Mouse (Mus musculus) liver, embryonic 14.5 days (tissue): ENCODE results near the gene Ctsd. TPM values are rescaled to one million over a fixed set of nuclear protein-coding genes. Genes with fewer than 3 reads are reported as not detected.

ENCODE experiments used
- ATAC-seq: fragments of 200-750 bp; cut with Nextera tagmentation; 2 replicates; pipeline ENCODE4 v1.8.0; 2017; ENCODE audit warnings: moderate number of reproducible peaks, mild to moderate bottlenecking, moderate library complexity; ENCODE audit not compliant: insufficient read depth
- DNase-seq, 3 experiments: peaks; one replicate each; pipeline ENCODE4 v3.0.0-alpha.2; 2012 to 2013; ENCODE audit warnings: low read depth in 3 of 3, low spot score in 3 of 3
- H3K27ac ChIP-seq: fragments of 300-500 bp; sonication (generic); 2 replicates; pipeline ENCODE4 v1.5.1; 2014; ENCODE audit warnings: moderate library complexity, mild to moderate bottlenecking, control low read depth, inconsistent platforms
- H3K27me3 ChIP-seq: fragments of 300-500 bp; sonication (generic); 2 replicates; pipeline ENCODE4 v1.6.1; 2014; ENCODE audit warnings: mild to moderate bottlenecking, low read length, moderate library complexity; ENCODE audit not compliant: control insufficient read depth, insufficient read depth
- H3K36me3 ChIP-seq: fragments of 300-500 bp; sonication (generic); replicated peaks from 2 replicates; pipeline ENCODE4 v1.6.1; 2014; ENCODE audit warnings: low read depth; ENCODE audit not compliant: control insufficient read depth, insufficient read depth
- H3K4me1 ChIP-seq, 2 experiments: fragments of 200-500 bp in 1 of 2; fragments of 300-500 bp in 1 of 2; sonication (generic) in 1 of 2; replicated peaks; 2 replicates each; pipeline ENCODE4 v1.6.1; 2012 to 2014; ENCODE audit warnings: antibody characterized with exemption in 1 of 2, inconsistent platforms in 1 of 2, low read length in 1 of 2; ENCODE audit not compliant: control insufficient read depth in 2 of 2, insufficient read depth in 2 of 2
- H3K4me2 ChIP-seq: fragments of 300-500 bp; sonication (generic); 2 replicates; pipeline ENCODE4 v1.6.1; 2014; ENCODE audit warnings: low read depth, mild to moderate bottlenecking, control low read depth, moderate library complexity
- H3K4me3 ChIP-seq, 2 experiments: fragments of 200-500 bp in 1 of 2; fragments of 300-500 bp in 1 of 2; sonication (generic) in 1 of 2; 2 replicates each; pipeline ENCODE4 v1.5.1; 2012 to 2014; ENCODE audit warnings: low read depth in 2 of 2, low read length in 2 of 2, mild to moderate bottlenecking in 2 of 2, control low read depth in 1 of 2, inconsistent platforms in 1 of 2, moderate library complexity in 1 of 2; ENCODE audit not compliant: insufficient read depth in 1 of 2
- H3K9ac ChIP-seq: fragments of 300-500 bp; sonication (generic); replicated peaks from 2 replicates; pipeline ENCODE4 v1.6.1; 2014; ENCODE audit warnings: mild to moderate bottlenecking, control low read depth, moderate library complexity
- H3K9me3 ChIP-seq: fragments of 300-500 bp; sonication (generic); 2 replicates; pipeline ENCODE4 v1.6.1; 2016; ENCODE audit warnings: low read length, mixed read lengths; ENCODE audit not compliant: control insufficient read depth
- CTCF ChIP-seq: IDR thresholded peaks from 2 replicates; pipeline ENCODE4 v1.5.1; 2016; ENCODE audit warnings: antibody characterized with exemption, low read depth, control low read depth
- EP300 ChIP-seq: IDR thresholded peaks from 2 replicates; pipeline ENCODE4 v1.6.1; 2016; ENCODE audit warnings: antibody characterized with exemption, low read depth
- WGBS: fragments of 180-500 bp; shearing (Covaris S2); extraction: QIAGEN DNeasy Blood & Tissue Kit; methylation state at CpG from one replicate; pipeline ENCODE4 v1.1.7; 2014; ENCODE audit not compliant: insufficient replicate concordance; 5-methylcytosine and 5-hydroxymethylcytosine counted together
- polyA plus RNA-seq, 2 experiments: library from polyadenylated mRNA; depleted of rRNA in 1 of 2; stranded (reverse) in 1 of 2; unstranded in 1 of 2; fragments of >200 nt; fragmentation: Nextera tagmentation in 1 of 2; extraction: Ambion mirVana in 1 of 2; gene quantifications; 2 replicates each; pipeline versions ENCODE4 v1.2.1 to v1.2.3; 2012 to 2014

The Ctsd gene
- polyA plus RNA-seq, 2 experiments, result 180 to 324 TPM

DNA sequence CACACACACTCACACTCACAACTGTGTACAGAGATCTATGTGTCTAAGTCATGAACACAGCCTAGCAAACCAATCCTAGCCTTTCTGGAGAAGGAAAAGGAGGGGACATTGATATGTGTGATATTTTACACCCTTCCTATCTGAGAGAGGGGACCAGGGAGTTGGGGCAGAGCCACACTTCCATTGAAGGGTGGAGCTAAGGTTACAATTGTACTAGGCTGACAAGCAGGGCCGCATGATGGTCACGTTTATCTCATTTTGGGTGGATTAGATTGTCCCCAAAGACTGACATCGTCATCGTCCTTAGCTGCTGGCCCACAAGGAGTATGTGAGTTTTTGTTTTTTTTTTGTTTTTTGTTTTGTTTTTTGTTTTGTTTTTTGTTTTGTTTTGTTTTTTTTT lies 56.6 kb downstream of the Ctsd start:
- TF ChIP-seq CTCF (no peak), EP300 (no peak)
- ATAC-seq (peak; percentile 46; the same call in 1 of the 2 replicates), DNase-seq (no peak)
- Histone ChIP-seq H3K9ac (no peak overlapping the region), H3K9me3 (no peaks in the 10 kb centered on the region), H3K4me3 (no peak overlapping the region), H3K27ac (no peak overlapping the region), H3K27me3 (no peaks in the 10 kb centered on the region), H3K36me3 (no peaks in the 10 kb centered on the region), H3K4me2 (no peak overlapping the region), H3K4me1 (peaks cover 12 to 18% of the 10 kb centered on the region in 2 experiments)
- WGBS, result 17% methylated on average over 4 of the region's 4 CpGs

GRCm38 (mm10) chr7:142330271-142330724 lies 57.5 kb downstream of the Ctsd start:
- DNase-seq, result no peak
- H3K9me3 ChIP-seq, result no peaks in the 10 kb centered on the region
- WGBS, result 44% methylated on average over 9 of the region's 9 CpGs
- no peaks in the 10 kb centered on the region for H3K27me3 ChIP-seq
- TF ChIP-seq EP300 (peak; percentile 39), CTCF (no peak)
- peak; percentile 69 for ATAC-seq
- no peak overlapping the region for H3K27ac ChIP-seq
- no peaks in the 10 kb centered on the region for H3K36me3 ChIP-seq
- no peak overlapping the region for H3K4me3 ChIP-seq
- H3K4me2 ChIP-seq, result no peak overlapping the region
- H3K4me1 ChIP-seq, result peaks cover 12 to 18% of the 10 kb centered on the region in 2 experiments
- H3K9ac ChIP-seq, result no peak overlapping the region

GRCm38 (mm10) chr7:142328507-142328906 lies 59.3 kb downstream of the Ctsd start:
- no peak overlapping the region for H3K4me2 ChIP-seq
- ATAC-seq (no peak), DNase-seq (no peak)
- 64% methylated on average over 3 of the region's 3 CpGs for WGBS
- TF ChIP-seq CTCF (no peak), EP300 (no peak)
- H3K27me3 ChIP-seq, result no peaks in the 10 kb centered on the region
- H3K9me3 ChIP-seq, result no peaks in the 10 kb centered on the region
- no peaks in the 10 kb centered on the region for H3K36me3 ChIP-seq
- H3K4me3 ChIP-seq, result no peak overlapping the region
- no peak overlapping the region for H3K9ac ChIP-seq
- no peak overlapping the region for H3K27ac ChIP-seq
- H3K4me1 ChIP-seq, result peaks cover 7 to 10% of the 10 kb centered on the region in 2 experiments

DNA sequence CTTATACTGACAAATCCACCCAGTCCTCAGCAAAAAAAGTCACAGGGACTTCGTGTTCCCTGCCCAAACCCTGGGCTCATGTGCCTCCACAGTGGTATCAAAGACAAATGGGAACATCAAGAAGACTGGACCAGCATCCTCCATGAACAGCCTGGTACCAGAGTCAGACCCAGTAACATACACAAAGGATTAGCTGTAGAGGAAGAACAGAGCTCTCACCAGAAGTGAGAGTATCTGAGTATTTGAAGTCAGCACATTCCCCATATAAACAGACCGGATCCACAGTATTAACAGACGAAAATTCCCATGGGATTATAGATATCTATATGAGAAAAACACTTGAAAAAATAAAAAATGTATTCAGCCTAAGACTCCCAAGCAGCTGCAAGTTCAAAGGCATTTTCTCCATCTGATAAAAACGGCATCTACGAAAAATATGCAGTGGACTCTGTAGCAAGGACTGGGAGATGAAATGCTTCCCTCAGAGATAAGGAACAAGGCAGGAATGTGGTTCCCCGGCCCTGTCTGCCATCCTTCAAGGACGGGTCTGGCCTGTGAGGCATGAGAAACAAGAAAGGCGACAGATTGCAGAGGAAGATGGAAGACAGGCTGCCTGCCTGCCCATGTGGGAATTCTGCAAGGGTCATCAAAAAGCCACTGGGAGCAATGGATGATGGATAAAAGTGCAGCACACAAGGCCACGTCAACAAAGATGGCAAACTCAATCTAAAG lies 61.0 kb downstream of the Ctsd start:
- H3K9me3 ChIP-seq, result no peaks in the 10 kb centered on the region
- TF ChIP-seq CTCF (no peak), EP300 (no peak)
- ATAC-seq, result no peak
- no peak overlapping the region for H3K27ac ChIP-seq
- H3K36me3 ChIP-seq, result no peaks in the 10 kb centered on the region
- no peak for DNase-seq
- H3K4me1 ChIP-seq, result peaks cover 7 to 10% of the 10 kb centered on the region in 2 experiments
- no peak overlapping the region for H3K4me2 ChIP-seq
- no peak overlapping the region for H3K4me3 ChIP-seq
- WGBS, result 41% methylated on average over 9 of the region's 9 CpGs
- no peak overlapping the region for H3K9ac ChIP-seq
- H3K27me3 ChIP-seq, result no peaks in the 10 kb centered on the region

Other genes with a start within 250 kb of the Ctsd start
- gene Gm45337, start 243.4 kb downstream of the Ctsd start, polyA plus RNA-seq (2012; rRNA removed), result not detected in 2 replicates
- not detected in 2 replicates for gene Gm45337, start 243.4 kb downstream of the Ctsd start, polyA plus RNA-seq (2014; fragmentation: Nextera tagmentation; extraction: Ambion mirVana)
- not detected in 2 replicates for gene Gm29735, start 230.9 kb downstream of the Ctsd start, polyA plus RNA-seq (2012; rRNA removed)
- not detected in 2 replicates for gene Gm29735, start 230.9 kb downstream of the Ctsd start, polyA plus RNA-seq (2014; fragmentation: Nextera tagmentation; extraction: Ambion mirVana)
- not detected in 2 replicates for gene Gm4553, start 222.3 kb downstream of the Ctsd start, polyA plus RNA-seq (2012; rRNA removed)
- not detected in 2 replicates for gene Gm4553, start 222.3 kb downstream of the Ctsd start, polyA plus RNA-seq (2014; fragmentation: Nextera tagmentation; extraction: Ambion mirVana)
- gene Krtap5-2, start 212.0 kb downstream of the Ctsd start, polyA plus RNA-seq (2012; rRNA removed), result not detected in 2 replicates
- gene Krtap5-2, start 212.0 kb downstream of the Ctsd start, polyA plus RNA-seq (2014; fragmentation: Nextera tagmentation; extraction: Ambion mirVana), result not detected in 2 replicates
- gene Gm10153, start 197.6 kb downstream of the Ctsd start, polyA plus RNA-seq (2012; rRNA removed), result not detected in 2 replicates
- not detected in 2 replicates for gene Gm10153, start 197.6 kb downstream of the Ctsd start, polyA plus RNA-seq (2014; fragmentation: Nextera tagmentation; extraction: Ambion mirVana)
- not detected in 2 replicates for gene Krtap5-3, start 186.7 kb downstream of the Ctsd start, polyA plus RNA-seq (2012; rRNA removed)
- not detected in 2 replicates for gene Krtap5-3, start 186.7 kb downstream of the Ctsd start, polyA plus RNA-seq (2014; fragmentation: Nextera tagmentation; extraction: Ambion mirVana)
- not detected in 2 replicates for gene Gm7579, start 176.2 kb downstream of the Ctsd start, polyA plus RNA-seq (2012; rRNA removed)
- gene Gm7579, start 176.2 kb downstream of the Ctsd start, polyA plus RNA-seq (2014; fragmentation: Nextera tagmentation; extraction: Ambion mirVana), result not detected in 2 replicates
- not detected in 2 replicates for gene Krtap5-5, start 158.1 kb downstream of the Ctsd start, polyA plus RNA-seq (2012; rRNA removed)
- gene Krtap5-5, start 158.1 kb downstream of the Ctsd start, polyA plus RNA-seq (2014; fragmentation: Nextera tagmentation; extraction: Ambion mirVana), result not detected in 2 replicates
- not detected in 2 replicates for gene Gm40460, start 147.0 kb downstream of the Ctsd start, polyA plus RNA-seq (2012; rRNA removed)
- gene Gm40460, start 147.0 kb downstream of the Ctsd start, polyA plus RNA-seq (2014; fragmentation: Nextera tagmentation; extraction: Ambion mirVana), result not detected in 2 replicates
- not detected in 2 replicates for gene Gm2431, start 129.7 kb downstream of the Ctsd start, polyA plus RNA-seq (2012; rRNA removed)
- gene Gm2431, start 129.7 kb downstream of the Ctsd start, polyA plus RNA-seq (2014; fragmentation: Nextera tagmentation; extraction: Ambion mirVana), result not detected in 2 replicates
- gene Gm4559, start 113.7 kb downstream of the Ctsd start, polyA plus RNA-seq (2012; rRNA removed), result not detected in 2 replicates
- gene Gm4559, start 113.7 kb downstream of the Ctsd start, polyA plus RNA-seq (2014; fragmentation: Nextera tagmentation; extraction: Ambion mirVana), result not detected in 2 replicates
- not detected in 2 replicates for gene Krtap5-1, start 90.9 kb downstream of the Ctsd start, polyA plus RNA-seq (2012; rRNA removed)
- not detected in 2 replicates for gene Krtap5-1, start 90.9 kb downstream of the Ctsd start, polyA plus RNA-seq (2014; fragmentation: Nextera tagmentation; extraction: Ambion mirVana)
- not detected in 2 replicates for gene Krtap5-4, start 84.5 kb downstream of the Ctsd start, polyA plus RNA-seq (2012; rRNA removed)
- not detected in 2 replicates for gene Krtap5-4, start 84.5 kb downstream of the Ctsd start, polyA plus RNA-seq (2014; fragmentation: Nextera tagmentation; extraction: Ambion mirVana)
- 0.87 and 1.1 TPM in 2 replicates for gene Ifitm10, start 14.3 kb downstream of the Ctsd start, polyA plus RNA-seq (2012; rRNA removed)
- gene Ifitm10, start 14.3 kb downstream of the Ctsd start, polyA plus RNA-seq (2014; fragmentation: Nextera tagmentation; extraction: Ambion mirVana), result 1.0 and 1.3 TPM in 2 replicates
- 0.66 TPM in 1 of 2 replicates, not detected in the other for gene Gm49369, start 5.4 kb downstream of the Ctsd start, polyA plus RNA-seq (2012; rRNA removed)
- 0.29 TPM in 1 of 2 replicates, not detected in the other for gene Gm49369, start 5.4 kb downstream of the Ctsd start, polyA plus RNA-seq (2014; fragmentation: Nextera tagmentation; extraction: Ambion mirVana)
- 0.03 and 0.57 TPM in 2 replicates for gene Syt8, start 46.8 kb upstream of the Ctsd start, polyA plus RNA-seq (2012; rRNA removed)
- not detected in 2 replicates for gene Syt8, start 46.8 kb upstream of the Ctsd start, polyA plus RNA-seq (2014; fragmentation: Nextera tagmentation; extraction: Ambion mirVana)
- 1.7 and 2.1 TPM in 2 replicates for gene Tnni2, start 53.8 kb upstream of the Ctsd start, polyA plus RNA-seq (2012; rRNA removed)
- 2.1 and 2.2 TPM in 2 replicates for gene Tnni2, start 53.8 kb upstream of the Ctsd start, polyA plus RNA-seq (2014; fragmentation: Nextera tagmentation; extraction: Ambion mirVana)
- gene Lsp1, start 72.8 kb upstream of the Ctsd start, polyA plus RNA-seq (2012; rRNA removed), result 13.3 TPM in 2 replicates
- gene Lsp1, start 72.8 kb upstream of the Ctsd start, polyA plus RNA-seq (2014; fragmentation: Nextera tagmentation; extraction: Ambion mirVana), result 13.2 and 15.2 TPM in 2 replicates
- gene Tnnt3, start 110.8 kb upstream of the Ctsd start, polyA plus RNA-seq (2012; rRNA removed), result 0.10 and 0.15 TPM in 2 replicates
- gene Tnnt3, start 110.8 kb upstream of the Ctsd start, polyA plus RNA-seq (2014; fragmentation: Nextera tagmentation; extraction: Ambion mirVana), result 0.17 TPM in 1 of 2 replicates, not detected in the other
- 24.4 and 45.9 TPM in 2 replicates for gene Mrpl23, start 144.6 kb upstream of the Ctsd start, polyA plus RNA-seq (2012; rRNA removed)
- gene Mrpl23, start 144.6 kb upstream of the Ctsd start, polyA plus RNA-seq (2014; fragmentation: Nextera tagmentation; extraction: Ambion mirVana), result 11.1 and 14.4 TPM in 2 replicates